Mouse (Mus musculus): ENCODE measurements at regions not wholly inside any gene's neighbourhood (a gene's known extent, or its start where the extent isn't known, plus 50 kb on each side); places are given as distances from the start of the nearest gene placed in this dataset.

- TF ChIP-seq POLR2A (IDR thresholded peaks at IDR 0.05; ENCODE audit: borderline replicate concordance, insufficient read depth, low read length) (no peak), CTCF (IDR thresholded peaks at IDR 0.05; ENCODE audit: borderline replicate concordance, insufficient read depth, low read depth, low read length) (no peak)
Observed at GRCm38 (mm10) chr2:159565255-159565654, 768.7 kb downstream of the Gm826 start.
